Comparison of ENCODE assay signal across 8 mouse cellular contexts in genomic region chr13:70637282-70637661, GRCm38 (mm10). TPM values are rescaled to one million over a fixed set of nuclear protein-coding genes. Genes with fewer than 3 reads are reported as not detected.
DNase-seq lines count a peak whose midpoint lies in the region; ATAC-seq and TF ChIP-seq lines count a peak whose summit lies in the region.

TSS of gene Ice1 (minus strand) at chr13:70637634.

- peak; percentile 36 for ATAC-seq in heart, embryonic 11.5 days (replicated peaks; ENCODE audit: insufficient number of reproducible peaks, low FRiP score, low TSS enrichment)
- ATAC-seq in midbrain, embryonic 15.5 days (replicated peaks), result peak; percentile 43

- peaks cover 6% of the 10 kb centered on the region for H3K4me1 ChIP-seq in cerebellum, adult 2 months (ENCODE audit: control insufficient read depth, insufficient read depth, low read length)
- H3K4me1 ChIP-seq in CH12.LX (ENCODE audit: control insufficient read depth in 1 of 2, insufficient read depth in 2 of 2), result peaks cover 7 to 47% of the 10 kb centered on the region in 2 experiments
- H3K4me1 ChIP-seq in heart, embryonic 11.5 days (ENCODE audit: control insufficient read depth, insufficient read depth, low read length), result peaks cover 19% of the 10 kb centered on the region
- H3K4me1 ChIP-seq in midbrain, embryonic 15.5 days, result peaks cover 35% of the 10 kb centered on the region

- peak within 1 kb of the TSS; percentile 85 for H3K4me3 ChIP-seq in cerebellum, adult 2 months (replicated peaks; ENCODE audit: insufficient read depth, low read depth, low read length)
- H3K4me3 ChIP-seq in CH12.LX (replicated peaks in 1 of 3; ENCODE audit: low read depth in 2 of 3, low read length in 2 of 3, poor library complexity in 1 of 3), result peak within 1 kb of the TSS; percentile 90 to 94 (median 91)
- peak within 1 kb of the TSS; percentile 88 for H3K4me3 ChIP-seq in heart, embryonic 11.5 days (ENCODE audit: low read depth, low read length)
- H3K4me3 ChIP-seq in midbrain, embryonic 15.5 days, result peak within 1 kb of the TSS; percentile 93

- peak within 1 kb of the TSS; percentile 95 for H3K27ac ChIP-seq in cerebellum, adult 2 months (ENCODE audit: insufficient read depth, low read length)
- peak within 1 kb of the TSS; percentile 66 for H3K27ac ChIP-seq in CH12.LX (ENCODE audit: insufficient read depth, low read depth)
- peak within 1 kb of the TSS; percentile 89 for H3K27ac ChIP-seq in heart, embryonic 11.5 days (ENCODE audit: low read depth, low read length)
- H3K27ac ChIP-seq in midbrain, embryonic 15.5 days, result peak within 1 kb of the TSS; percentile 93

- in situ Hi-C loops in CH12.LX (cut with MboI; ENCODE audit: low pct_ligation_motif_present, low pct_unique_long_range_greater_than_20kb, low sequenced_read_pairs), result no loop called here

- WGBS in cerebellum, adult 2 months, result under 1% methylated on average over 39 of the region's 39 CpGs
- WGBS in heart, embryonic 11.5 days (ENCODE audit: insufficient replicate concordance), result under 1% methylated on average over 38 of the region's 39 CpGs
- under 1% methylated on average over 39 of the region's 39 CpGs for WGBS in midbrain, embryonic 15.5 days

- no peaks in the 10 kb centered on the region for H3K9me3 ChIP-seq in CH12.LX (replicated peaks; ENCODE audit: low read length)
- H3K9me3 ChIP-seq in heart, embryonic 11.5 days (replicated peaks; ENCODE audit: control insufficient read depth, low read length), result no peaks in the 10 kb centered on the region
- H3K9me3 ChIP-seq in midbrain, embryonic 15.5 days, result no peaks in the 10 kb centered on the region

- peaks cover 0 to 10% of the 10 kb centered on the region in 2 experiments for H3K36me3 ChIP-seq in CH12.LX (replicated peaks in 1 of 2; ENCODE audit: control insufficient read depth in 1 of 2, insufficient read depth in 1 of 2, low read length in 1 of 2)
- no peaks in the 10 kb centered on the region for H3K36me3 ChIP-seq in heart, embryonic 11.5 days (ENCODE audit: control insufficient read depth, insufficient read depth, low read length)
- H3K36me3 ChIP-seq in midbrain, embryonic 15.5 days (replicated peaks), result no peaks in the 10 kb centered on the region

- TF ChIP-seq RAD21 in CH12.LX (IDR thresholded peaks at IDR 0.05; ENCODE audit: low read depth, low read length), result no peak

- peak within 1 kb of the TSS; percentile 97 for H3K4me2 ChIP-seq in CH12.LX (ENCODE audit: insufficient read depth, low read depth, poor library complexity, severe bottlenecking)
- peak within 1 kb of the TSS; percentile 80 for H3K4me2 ChIP-seq in heart, embryonic 11.5 days
- peak within 1 kb of the TSS; percentile 63 for H3K4me2 ChIP-seq in midbrain, embryonic 15.5 days

- no peak for DNase-seq in cerebellum, adult 2 months
- DNase-seq in cerebellum, postnatal 36 days, result no peak
- DNase-seq in CH12.LX (ENCODE audit: extremely low read depth), result peak; percentile 31
- peak; percentile 16 for DNase-seq in embryo, embryonic 11.5 days (ENCODE audit: low read depth, low spot score)
- DNase-seq in left cerebral cortex, adult 8-10 months (ENCODE audit: low spot score in 2 of 2), result no peak
- no peak for DNase-seq in cerebellum, adult 11 months

- peaks cover 30% of the 10 kb centered on the region for H3K79me2 ChIP-seq in CH12.LX (replicated peaks; ENCODE audit: control insufficient read depth, extremely low read depth, insufficient read depth, poor library complexity, severe bottlenecking)

- no peak for TF ChIP-seq CTCF in cerebellum, adult 2 months (IDR thresholded peaks at IDR 0.05; ENCODE audit: borderline replicate concordance, insufficient read depth, low read depth, low read length)
- no peak for TF ChIP-seq CTCF in CH12.LX (conservative IDR thresholded peaks at IDR 0.05 in 1 of 2, IDR thresholded peaks at IDR 0.05 in 1 of 2; ENCODE audit: low read depth in 2 of 2, low read length in 2 of 2)

- H3K27me3 ChIP-seq in cerebellum, adult 2 months (ENCODE audit: control insufficient read depth, insufficient read depth, low read length), result no peaks in the 10 kb centered on the region
- no peaks in the 10 kb centered on the region for H3K27me3 ChIP-seq in CH12.LX (replicated peaks)
- no peaks in the 10 kb centered on the region for H3K27me3 ChIP-seq in heart, embryonic 11.5 days (ENCODE audit: control insufficient read depth, insufficient read depth, low read length)
- 0 out of 2 replicates have a peak, but pooled peaks cover 2% of the 10 kb centered on the region for H3K27me3 ChIP-seq in midbrain, embryonic 15.5 days (replicated peaks)

- TF ChIP-seq POLR2A in cerebellum, adult 2 months (IDR thresholded peaks at IDR 0.05; ENCODE audit: borderline replicate concordance, insufficient read depth, low read length), result no peak
- no peak for TF ChIP-seq POLR2A in CH12.LX (IDR thresholded peaks at IDR 0.05; ENCODE audit: low read depth, low read length)

- dilution Hi-C loops in CH12.LX (cut with MboI; ENCODE audit: extremely low pct_ligation_motif_present, extremely low pct_unique_long_range_greater_than_20kb, low sequenced_read_pairs), result no loop called here

- H3K9ac ChIP-seq in CH12.LX (ENCODE audit: insufficient read depth, low read depth), result peak within 1 kb of the TSS; percentile 72
- peak within 1 kb of the TSS; percentile 86 for H3K9ac ChIP-seq in heart, embryonic 11.5 days (ENCODE audit: low read depth, low read length)
- peak within 1 kb of the TSS; percentile 85 for H3K9ac ChIP-seq in midbrain, embryonic 15.5 days

- TF ChIP-seq EP300 in CH12.LX (IDR thresholded peaks at IDR 0.05; ENCODE audit: low read length), result no peak

TF ChIP-seq in CH12.LX, 34 proteins besides CTCF, POLR2A, EP300 and RAD21:
- no peak for TF ChIP-seq NELFE (IDR thresholded peaks at IDR 0.05; ENCODE audit: low read depth, low read length)
- TF ChIP-seq ELF1 (IDR thresholded peaks at IDR 0.05; ENCODE audit: low read depth, low read length), result no peak
- no peak for TF ChIP-seq MAX (IDR thresholded peaks at IDR 0.05; ENCODE audit: low read length)
- TF ChIP-seq USF1 (IDR thresholded peaks at IDR 0.05; ENCODE audit: low read depth, low read length), result no peak
- TF ChIP-seq ZC3H11A (IDR thresholded peaks at IDR 0.05; ENCODE audit: low read depth, low read length), result no peak
- no peak for TF ChIP-seq MAZ (IDR thresholded peaks at IDR 0.05; ENCODE audit: low read depth, low read length)
TF ChIP-seq in CH12.LX: peak in this region for 0.

RNA-seq across cellular contexts. Expression of gene Ice1, which starts in this region (rescaled TPM):
- polyA plus RNA-seq in cerebellum, adult 2 months (2012; rRNA removed), result 82.5 and 84.8 TPM in 2 replicates
- total RNA-seq in CH12.LX (2012; rRNA removed) (24.7 and 25.8 TPM in 2 replicates), CH12.LX (2014; rRNA removed) (25.5 and 26.8 TPM in 2 replicates)
- 24.2 and 29.5 TPM in 2 replicates for polyA plus RNA-seq in CH12.LX (2012; ENCODE audit: insufficient read length, low read depth)
- 19.4 and 22.3 TPM in 2 replicates for polyA plus RNA-seq in heart, embryonic 11.5 days (2014; fragmentation: Nextera tagmentation; extraction: Ambion mirVana)
- total RNA-seq in left cerebral cortex, adult 8-10 months (2022), result 10 to 100 TPM; 65.6 to 70.7 (median 68.6) TPM
- 36.5 and 40.1 TPM in 2 replicates for polyA plus RNA-seq in midbrain, embryonic 15.5 days (2015; fragmentation: Nextera tagmentation; extraction: Ambion mirVana)

Comparison
In these comparisons a context has a peak if more than half of its experiments do, and no peak if none do; other contexts are left out.
1. DNase-seq: peak in CH12.LX (single experiment) and embryo, embryonic 11.5 days (single experiment); none in cerebellum, adult 2 months (0 of 2), cerebellum, postnatal 36 days (0 of 2), left cerebral cortex, adult 8-10 months (0 of 2) and cerebellum, adult 11 months (single experiment).
2. Peak in every context shown above with its lines, with median percentiles within 50 percentile points of each other: H3K27ac ChIP-seq, H3K4me3 ChIP-seq, H3K4me2 ChIP-seq and H3K9ac ChIP-seq.